In the genomic region with DNA sequence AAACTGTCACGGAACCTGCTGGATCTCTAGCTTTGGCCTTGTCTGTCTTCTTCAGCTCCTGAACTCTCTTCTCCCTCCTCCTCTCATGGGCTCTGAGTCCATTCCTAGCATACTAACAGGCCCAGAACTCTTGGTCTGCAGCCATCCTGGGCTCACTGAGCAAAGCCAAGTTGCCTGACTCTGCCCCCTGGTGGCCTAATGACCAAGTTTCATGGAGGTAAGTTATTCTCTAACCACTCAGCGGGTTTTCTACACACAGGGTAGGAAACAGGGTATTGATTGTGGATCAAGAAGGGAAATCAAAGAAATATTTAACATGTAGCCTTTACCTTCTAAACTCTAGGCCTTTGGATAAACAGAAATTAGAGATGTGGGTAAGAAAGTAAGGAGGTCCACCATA, we compare ENCODE assay signal across 8 mouse cellular contexts. TPM values are rescaled to one million over a fixed set of nuclear protein-coding genes. Genes with fewer than 3 reads are reported as not detected.
DNase-seq lines count a peak whose midpoint lies in the region; ATAC-seq and TF ChIP-seq lines count a peak whose summit lies in the region.

Trim69 (plus strand) TSS at position 21 of the 400 bp plus-strand sequence.

- H3K27ac ChIP-seq in cortical plate, adult 2 months (ENCODE audit: insufficient read depth, low read length), result no peak within 1 kb of the TSS
- no peak within 1 kb of the TSS for H3K27ac ChIP-seq in intestine, embryonic 15.5 days

- intact Hi-C loops in gastrocnemius, postnatal 14 days (cut with DNase I; ENCODE audit: low total_unique reads), result no loop called here
- intact Hi-C loops in left cerebral cortex, postnatal 10 days (cut with DNase I), result no loop called here

- no peak within 1 kb of the TSS for H3K4me2 ChIP-seq in intestine, embryonic 15.5 days (replicated peaks)

- no peaks in the 10 kb centered on the region; the same call in 1 of the 2 replicates for H3K9me3 ChIP-seq in intestine, embryonic 15.5 days

- peak; percentile 83 for DNase-seq in adrenal gland, adult 18-20 months (ENCODE audit: low spot score in 2 of 2)
- peak; percentile 89 for DNase-seq in gastrocnemius, postnatal 14 days
- peak; percentile 59 to 82 for DNase-seq in left cerebral cortex, postnatal 10 days (ENCODE audit: extremely low spot score in 1 of 2, low spot score in 2 of 2)
- peak; percentile 78 for DNase-seq in mesoderm, embryonic 11.5 days (ENCODE audit: low read depth, low spot score)
- DNase-seq in right cerebral cortex, postnatal 4 days, result peak; percentile 77
- peak; percentile 62 for DNase-seq in yolk sac, embryonic 10.5 days (ENCODE audit: low spot score)

- H3K4me3 ChIP-seq in cortical plate, adult 2 months (ENCODE audit: insufficient read depth, low read length), result no peak within 1 kb of the TSS
- no peak within 1 kb of the TSS for H3K4me3 ChIP-seq in intestine, embryonic 15.5 days (replicated peaks)

- H3K36me3 ChIP-seq in intestine, embryonic 15.5 days, result no peaks in the 10 kb centered on the region

- peak; percentile 71 for ATAC-seq in intestine, embryonic 15.5 days

- no peak within 1 kb of the TSS for H3K9ac ChIP-seq in intestine, embryonic 15.5 days

- 41% methylated on average over 2 of the region's 2 CpGs for WGBS in intestine, embryonic 15.5 days

- H3K4me1 ChIP-seq in cortical plate, adult 2 months (ENCODE audit: control insufficient read depth, insufficient read depth, low read length), result peaks cover 2% of the 10 kb centered on the region; the same call in 1 of the 2 replicates
- H3K4me1 ChIP-seq in intestine, embryonic 15.5 days (replicated peaks), result peaks cover 6% of the 10 kb centered on the region; the same call in 1 of the 2 replicates

- peak; percentile 71 for TF ChIP-seq CTCF in cortical plate, adult 2 months (IDR thresholded peaks at IDR 0.05; ENCODE audit: extremely low read depth, insufficient read depth, low read length)

- H3K27me3 ChIP-seq in intestine, embryonic 15.5 days (replicated peaks), result no peaks in the 10 kb centered on the region

- no peak for TF ChIP-seq POLR2A in cortical plate, adult 2 months (IDR thresholded peaks at IDR 0.05; ENCODE audit: extremely low read depth, insufficient read depth, low read length)

RNA-seq across cellular contexts. Expression of gene Trim69, which starts in this region (rescaled TPM):
- total RNA-seq in adrenal gland, adult 18-20 months (2021), result under 1 TPM in 1 of 2 experiments, not detected in 1; 0.16 TPM
- polyA plus RNA-seq in cortical plate, adult 2 months (2012; rRNA removed), result 0.11 TPM in 1 of 2 replicates, not detected in the other
- total RNA-seq in gastrocnemius, postnatal 14 days (2021), result not detected
- polyA plus RNA-seq in intestine, embryonic 15.5 days (2015; fragmentation: Nextera tagmentation; extraction: Ambion mirVana), result 0.09 TPM in 1 of 2 replicates, not detected in the other
- total RNA-seq in left cerebral cortex, postnatal 10 days (2021), result not detected

Comparison
In these comparisons a context has a peak if more than half of its experiments do, and no peak if none do; other contexts are left out.
1. Peak in DNase-seq in adrenal gland, adult 18-20 months; RNA of the gene not detected or under 1 TPM.
2. Peak in DNase-seq in gastrocnemius, postnatal 14 days; RNA of the gene not detected or under 1 TPM.
3. Peak in ATAC-seq in intestine, embryonic 15.5 days; RNA of the gene not detected or under 1 TPM.
4. Peak in DNase-seq in left cerebral cortex, postnatal 10 days; RNA of the gene not detected or under 1 TPM.